Mouse (Mus musculus) heart, adult 10 weeks (tissue): ENCODE measurements around the gene Clcn2. TPM values are rescaled to one million over a fixed set of nuclear protein-coding genes. Genes with fewer than 3 reads are reported as not detected.

ENCODE experiments used
- polyA plus RNA-seq: library from polyadenylated mRNA; stranded (reverse); fragments of 350-450 nt; fragmentation: Illumina TruSeq; extraction: RNeasy Lipid Tissue Mini Kit (QIAGEN cat#74804); gene quantifications from one replicate; pipeline ENCODE4 v1.2.3, GENCODE M21; 2014; ENCODE audit warnings: low read depth, low replicate concordance

Clcn2 gene
- 3.7 TPM for polyA plus RNA-seq

GRCm38 (mm10) chr16:20717181-20717977 is at the start of gene Clcn2, which contains the start of gene Polr2h:
TSS of gene Clcn2 (minus strand) at chr16:20717746.
TSS of gene Polr2h (plus strand) at chr16:20717665.

GRCm38 (mm10) chr16:20733731-20734730 is 16.5 kb upstream of the Clcn2 start, which contains the start of gene Thpo:
TSS of gene Thpo (minus strand) at chr16:20734511.

GRCm38 (mm10) chr16:20732925-20733730 is 15.6 kb upstream of the Clcn2 start, which contains the start of gene Chrd:
TSS of gene Chrd (plus strand) at chr16:20733127.

GRCm38 (mm10) chr16:20693111-20693701 is 24.3 kb downstream of the Clcn2 start, which contains the start of gene Fam131a:
TSS of gene Fam131a (plus strand) at chr16:20693241.

GRCm38 (mm10) chr16:20668013-20668412 is 49.5 kb downstream of the Clcn2 start, which contains the start of gene Eif4g1:
TSS of gene Eif4g1 (plus strand) at chr16:20668313.

Other genes with a start within 250 kb of the Clcn2 start
- gene Eif2b5, start 218.9 kb downstream of the Clcn2 start, polyA plus RNA-seq: 59.9 TPM
- gene Dvl3, start 200.8 kb downstream of the Clcn2 start, polyA plus RNA-seq: 34.4 TPM
- gene Ap2m1, start 182.3 kb downstream of the Clcn2 start, polyA plus RNA-seq: 211 TPM
- gene Abcf3, start 169.2 kb downstream of the Clcn2 start, polyA plus RNA-seq: 55.8 TPM
- gene Vwa5b2, start 128.3 kb downstream of the Clcn2 start, polyA plus RNA-seq: not detected
- gene Eef1akmt4, start 106.2 kb downstream of the Clcn2 start, polyA plus RNA-seq: 6.5 TPM
- gene Gm49333, start 106.1 kb downstream of the Clcn2 start, polyA plus RNA-seq: 0.47 TPM
- gene Alg3, start 106.0 kb downstream of the Clcn2 start, polyA plus RNA-seq: 10.7 TPM
- gene Camk2n2, start 96.5 kb downstream of the Clcn2 start, polyA plus RNA-seq: 0.60 TPM
- gene Ece2, start 87.9 kb downstream of the Clcn2 start, polyA plus RNA-seq: 0.29 TPM
- gene Psmd2, start 66.1 kb downstream of the Clcn2 start, polyA plus RNA-seq: 182 TPM
- gene Eif4g1, start 49.4 kb downstream of the Clcn2 start, polyA plus RNA-seq: 230 TPM
- 30.1 TPM for gene Fam131a, start 24.5 kb downstream of the Clcn2 start, polyA plus RNA-seq
- 18.3 TPM for gene Polr2h, start 81 bp downstream of the Clcn2 start, polyA plus RNA-seq
- gene Chrd, start 15.4 kb upstream of the Clcn2 start, polyA plus RNA-seq: 2.7 TPM
- gene Thpo, start 16.8 kb upstream of the Clcn2 start, polyA plus RNA-seq: 0.39 TPM